Mouse (Mus musculus) CD8-positive naive resting alpha-beta T cell, adult 57 days (primary cell): ENCODE data around the gene Fez1. TPM values are rescaled to one million over a fixed set of nuclear protein-coding genes. Genes with fewer than 3 reads are reported as not detected.

Experiments
- total RNA-seq: library from RNA; stranded (reverse); gene quantifications from one replicate; pipeline ENCODE4 v1.2.4, GENCODE M21; 2023

Fez1 gene
- total RNA-seq: not detected

GRCm38 (mm10) chr9:36821644-36822000, at the start of gene Fez1:
Gene Fez1, plus strand, starts transcription at chr9:36821864.

DNA sequence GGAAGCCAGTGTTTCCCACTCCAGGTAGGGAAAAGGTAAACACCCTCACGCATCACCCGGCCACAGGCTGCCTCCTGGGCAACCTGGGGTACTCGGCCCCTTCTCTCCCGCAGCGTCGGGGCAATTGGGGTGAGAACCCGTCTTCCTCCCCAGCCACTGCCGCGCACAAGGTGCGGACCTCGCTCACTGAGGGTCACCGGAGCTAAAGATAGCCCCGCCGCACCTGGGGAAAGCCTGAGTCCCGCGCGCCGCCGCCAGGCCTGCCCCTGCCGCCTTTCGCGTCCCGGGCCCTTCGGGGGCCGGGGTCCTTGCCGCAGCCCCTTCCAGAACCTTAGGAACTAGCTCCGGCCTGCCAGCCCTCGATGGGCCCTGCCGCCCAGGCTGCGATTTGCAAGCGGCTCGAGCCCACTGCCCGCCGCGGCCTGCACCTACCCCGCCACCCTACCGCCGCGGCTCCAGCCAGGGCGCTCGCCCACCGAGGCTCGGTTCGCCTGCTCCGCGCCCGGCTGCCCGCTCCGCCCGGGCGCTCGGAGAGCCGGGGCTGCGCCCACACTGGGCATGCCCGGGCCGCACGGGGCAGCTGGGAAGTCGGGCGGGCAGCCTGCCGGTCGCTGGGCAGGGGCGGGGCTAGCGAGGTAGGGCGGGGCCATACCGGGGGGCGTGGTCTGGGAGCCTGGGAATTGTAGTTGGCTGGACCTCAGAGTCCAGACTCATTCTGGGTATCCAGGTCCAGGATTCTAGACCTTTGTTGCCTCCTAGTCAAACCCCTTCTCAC, 24.7 kb upstream of the Fez1 start, which contains the start of gene Ei24:
Gene Ei24 (minus strand): TSS at position 613 of the 775 bp plus-strand sequence.

Other genes with a start within 250 kb of the Fez1 start
- gene Gm17689, start 239.2 kb upstream of the Fez1 start, total RNA-seq: not detected
- gene A630095E13Rik, start 178.5 kb upstream of the Fez1 start, total RNA-seq: not detected
- gene Acrv1, start 128.6 kb upstream of the Fez1 start, total RNA-seq: not detected
- 3.2 TPM for gene Chek1, start 94.8 kb upstream of the Fez1 start, total RNA-seq
- gene Stt3a, start 54.2 kb upstream of the Fez1 start, total RNA-seq: 138 TPM
- gene Ei24, start 24.5 kb upstream of the Fez1 start, total RNA-seq: 46.8 TPM